Mouse (Mus musculus) thymus, postnatal 10 days (tissue): ENCODE measurements around the gene Mrap2.

ENCODE experiments used
- DNase-seq, 2 experiments: peaks; one replicate each; pipeline ENCODE4 v3.0.0; 2021; ENCODE audit warnings: low spot score in 2 of 2

The Mrap2 gene

GRCm38 (mm10) chr9:87178534-87178933 lies 34.4 kb downstream of the Mrap2 start:
- no peak for DNase-seq

- no peak for DNase-seq
Measured at GRCm38 (mm10) chr9:87182231-87182630, 38.1 kb downstream of the Mrap2 start.

GRCm38 (mm10) chr9:87187336-87187735 lies 43.2 kb downstream of the Mrap2 start:
- no peak for DNase-seq

- DNase-seq: no peak
Measured at GRCm38 (mm10) chr9:87193721-87194120, 49.6 kb downstream of the Mrap2 start.

- DNase-seq: no peak
Measured at GRCm38 (mm10) chr9:87197277-87197676, 53.2 kb downstream of the Mrap2 start.

- DNase-seq: no peak
Measured at GRCm38 (mm10) chr9:87198036-87198435, 53.9 kb downstream of the Mrap2 start.

- DNase-seq: no peak
Measured at GRCm38 (mm10) chr9:87200426-87200825, 56.3 kb downstream of the Mrap2 start.

GRCm38 (mm10) chr9:87200919-87201318 lies 56.8 kb downstream of the Mrap2 start:
- no peak for DNase-seq

GRCm38 (mm10) chr9:87202431-87202830 lies 58.3 kb downstream of the Mrap2 start:
- DNase-seq: no peak

- DNase-seq: no peak
Measured at GRCm38 (mm10) chr9:87210830-87211339, 66.8 kb downstream of the Mrap2 start.

GRCm38 (mm10) chr9:87213204-87213603 lies 69.1 kb downstream of the Mrap2 start:
- DNase-seq: no peak
